9 mouse cellular contexts compared by ENCODE assay signal in genomic region chr5:13628606-13629311, GRCm38 (mm10).
DNase-seq lines count a peak whose midpoint lies in the region; ATAC-seq and TF ChIP-seq lines count a peak whose summit lies in the region.
"Had no signal": no experiment of that assay in that cellular context is flagged by ENCODE, and none has a peak within 500 bp of the region (broad histone marks: within the 10 kb centered on the region; RNA-seq: fewer than 3 reads in every experiment).

No protein-coding gene starts in this region.

- peak overlapping the region; percentile 51 for H3K4me3 ChIP-seq in forebrain, embryonic 10.5 days
- peak overlapping the region; percentile 38 to 42 for H3K4me3 ChIP-seq in heart, embryonic 14.5 days (ENCODE audit: control insufficient read depth in 1 of 2, insufficient read depth in 1 of 2, low read depth in 1 of 2, low read length in 2 of 2)
- peak overlapping the region; percentile 24 for H3K4me3 ChIP-seq in liver, embryonic 12.5 days
- H3K4me3 ChIP-seq in neural tube, embryonic 12.5 days, result peak overlapping the region; percentile 28
- H3K4me3 ChIP-seq in testis, adult 2 months (ENCODE audit: control insufficient read depth, low read depth, low read length), result peak overlapping the region; percentile 17

- peaks cover 21% of the 10 kb centered on the region for H3K4me1 ChIP-seq in forebrain, embryonic 10.5 days
- no peaks in the 10 kb centered on the region for H3K4me1 ChIP-seq in heart, embryonic 14.5 days (ENCODE audit: control insufficient read depth in 2 of 2, insufficient read depth in 2 of 2, low read length in 2 of 2)
- H3K4me1 ChIP-seq in liver, embryonic 12.5 days, result no peaks in the 10 kb centered on the region; the same call in 1 of the 2 replicates
- H3K4me1 ChIP-seq in neural tube, embryonic 12.5 days, result peaks cover 3% of the 10 kb centered on the region; the same call in 1 of the 2 replicates
- peaks cover 2% of the 10 kb centered on the region; the same call in 1 of the 2 replicates for H3K4me1 ChIP-seq in testis, adult 2 months (ENCODE audit: control insufficient read depth, insufficient read depth, low read length)

- no peaks in the 10 kb centered on the region for H3K9me3 ChIP-seq in forebrain, embryonic 10.5 days
- no peaks in the 10 kb centered on the region for H3K9me3 ChIP-seq in heart, embryonic 14.5 days (ENCODE audit: control insufficient read depth, low read length)
- no peaks in the 10 kb centered on the region for H3K9me3 ChIP-seq in liver, embryonic 12.5 days (replicated peaks)
- H3K9me3 ChIP-seq in neural tube, embryonic 12.5 days, result no peaks in the 10 kb centered on the region

- TF ChIP-seq CTCF in testis, adult 2 months (IDR thresholded peaks at IDR 0.05; ENCODE audit: control insufficient read depth, insufficient read depth, insufficient replicate concordance, low read depth, low read length), result peak; percentile 87; the same call in 1 of the 2 replicates

- H3K9ac ChIP-seq in heart, embryonic 14.5 days (ENCODE audit: low read length), result peak overlapping the region; percentile 48
- no peak overlapping the region for H3K9ac ChIP-seq in liver, embryonic 12.5 days
- H3K9ac ChIP-seq in neural tube, embryonic 12.5 days, result 0 out of 2 replicates have a peak overlapping the region, but pooled peaks have one; percentile 3

- peak overlapping the region; percentile 72 for H3K4me2 ChIP-seq in heart, embryonic 14.5 days (ENCODE audit: low read length)
- peak overlapping the region; percentile 56 for H3K4me2 ChIP-seq in liver, embryonic 12.5 days
- H3K4me2 ChIP-seq in neural tube, embryonic 12.5 days (replicated peaks), result peak overlapping the region; percentile 65

- 14% methylated on average over 24 of the region's 24 CpGs for WGBS in forebrain, embryonic 10.5 days
- WGBS in heart, embryonic 14.5 days, result 16% methylated on average over 24 of the region's 24 CpGs
- 17% methylated on average over 24 of the region's 24 CpGs for WGBS in liver, embryonic 12.5 days (ENCODE audit: insufficient replicate concordance)
- WGBS in neural tube, embryonic 12.5 days, result 11% methylated on average over 24 of the region's 24 CpGs

- peak; percentile 74 for DNase-seq in c-Kit-positive CD71-negative TER-119-negative erythroid progenitor cells, embryonic 14.5 days (ENCODE audit: low read depth)
- DNase-seq in forebrain, embryonic 10.5 days (ENCODE audit: extremely low spot score, low spot score), result peak; percentile 88
- peak; percentile 90 for DNase-seq in kidney, postnatal 10 days

- no peak for TF ChIP-seq POLR2A in testis, adult 2 months (IDR thresholded peaks at IDR 0.05; ENCODE audit: control insufficient read depth, low read depth, low read length)

- peak; percentile 62 for ATAC-seq in CD4-positive, CD25-positive, alpha-beta regulatory T cell, adult 4 months
- 0 out of 2 replicates have a peak, but pooled peaks have one; percentile 47 for ATAC-seq in heart, embryonic 14.5 days (ENCODE audit: insufficient number of reproducible peaks, insufficient read depth, low FRiP score, low read depth)
- ATAC-seq in liver, embryonic 12.5 days, result peak; percentile 75; the same call in 1 of the 2 replicates
- peak; percentile 86 for ATAC-seq in neural tube, embryonic 12.5 days (ENCODE audit: low FRiP score, low read depth)

- peaks cover 45% of the 10 kb centered on the region for H3K27me3 ChIP-seq in forebrain, embryonic 10.5 days (ENCODE audit: poor library complexity, severe bottlenecking)
- H3K27me3 ChIP-seq in heart, embryonic 14.5 days (ENCODE audit: control insufficient read depth, insufficient read depth, low read length), result 0 out of 2 replicates have a peak, but pooled peaks cover 4% of the 10 kb centered on the region
- no peaks in the 10 kb centered on the region for H3K27me3 ChIP-seq in liver, embryonic 12.5 days (replicated peaks)
- no peaks in the 10 kb centered on the region for H3K27me3 ChIP-seq in neural tube, embryonic 12.5 days (replicated peaks)
- no peaks in the 10 kb centered on the region for H3K27me3 ChIP-seq in testis, adult 2 months (ENCODE audit: control insufficient read depth, insufficient read depth, low read length)

- H3K27ac ChIP-seq in forebrain, embryonic 10.5 days, result peak overlapping the region; percentile 68
- no peak overlapping the region for H3K27ac ChIP-seq in heart, embryonic 14.5 days (replicated peaks in 1 of 2; ENCODE audit: control insufficient read depth in 1 of 2, insufficient read depth in 1 of 2, low read depth in 2 of 2, low read length in 2 of 2)
- H3K27ac ChIP-seq in liver, embryonic 12.5 days, result no peak overlapping the region
- no peak overlapping the region for H3K27ac ChIP-seq in neural tube, embryonic 12.5 days
- H3K27ac ChIP-seq in testis, adult 2 months (ENCODE audit: control insufficient read depth, insufficient read depth, low read depth, low read length), result no peak overlapping the region
- H3K27ac ChIP-seq: macrophage had no signal

- H3K36me3 ChIP-seq in forebrain, embryonic 10.5 days (replicated peaks), result no peaks in the 10 kb centered on the region
- no peaks in the 10 kb centered on the region for H3K36me3 ChIP-seq in heart, embryonic 14.5 days (ENCODE audit: control insufficient read depth, insufficient read depth, low read length)
- no peaks in the 10 kb centered on the region for H3K36me3 ChIP-seq in liver, embryonic 12.5 days
- no peaks in the 10 kb centered on the region for H3K36me3 ChIP-seq in neural tube, embryonic 12.5 days
- no peaks in the 10 kb centered on the region for H3K36me3 ChIP-seq in testis, adult 2 months (ENCODE audit: control insufficient read depth, insufficient read depth, low read length)
